Comparison of ENCODE assay signal across 22 mouse cellular contexts in the genomic region with DNA sequence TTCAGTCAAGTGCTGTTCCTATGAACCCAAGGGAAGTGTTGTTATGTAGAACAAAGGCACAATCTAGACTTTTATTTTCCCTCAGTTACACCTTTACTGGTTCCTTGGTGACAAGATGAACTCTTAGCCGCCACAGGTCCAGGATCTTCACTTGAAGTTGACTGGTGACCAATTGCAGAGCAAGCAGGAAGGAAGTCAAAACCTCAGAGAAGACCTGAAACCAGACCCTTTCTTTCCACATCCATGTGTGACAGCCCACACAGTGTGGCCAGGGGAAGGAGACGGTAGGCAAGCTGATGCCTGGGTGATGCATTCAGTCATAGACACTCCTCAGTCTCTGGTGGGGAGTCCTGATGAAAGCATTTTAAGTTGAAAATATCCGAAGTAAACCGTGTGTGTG.
DNase-seq lines count a peak whose midpoint lies in the region; ATAC-seq lines count a peak whose summit lies in the region.
"Had no signal": no experiment of that assay in that cellular context is flagged by ENCODE, and none has a peak within 500 bp of the region (broad histone marks: within the 10 kb centered on the region; RNA-seq: fewer than 3 reads in every experiment).

No protein-coding gene starts in this region.

- ATAC-seq in granulocyte monocyte progenitor cell, adult 5-6 weeks (replicated peaks; ENCODE audit: poor library complexity, severe bottlenecking) = peak; percentile 99
- ATAC-seq: forebrain, embryonic 16.5 days; hindbrain, postnatal 0 days; midbrain, embryonic 16.5 days had no signal

- peak; percentile 59 for DNase-seq in CD4-positive helper T cell, adult 2 months (ENCODE audit: low read depth, low spot score)
- peak; percentile 7 to 9 for DNase-seq in CD8-positive naive resting alpha-beta T cell, adult 2 months (ENCODE audit: low read depth in 2 of 2, low spot score in 2 of 2)
- DNase-seq in naive thymus-derived CD4-positive, alpha-beta T cell, adult 2 months (ENCODE audit: low read depth) = peak; percentile 59
- no peak for DNase-seq in testis, postnatal 10 days (ENCODE audit: low spot score)
- no peak for DNase-seq in layer of hippocampus, adult 9-11 months
- DNase-seq in cerebellum, adult 11-12 months = no peak
- no peak for DNase-seq in adrenal gland, adult (ENCODE audit: inconsistent age in 2 of 2, low spot score in 1 of 2)
- DNase-seq: adrenal gland, postnatal 36 days; cerebellum, adult 11 months; cerebellum, postnatal 36 days; gastrocnemius, postnatal 14 days; heart, postnatal 36 days; kidney, adult 18-20 months; left cerebral cortex, postnatal 4 days; lung, embryonic 14.5 days; lung, postnatal 36 days; right cerebral cortex, postnatal 14 days; thymus, postnatal 14 days had no signal

Comparison
In these comparisons a context has a peak if more than half of its experiments do, and no peak if none do; other contexts are left out.
1. DNase-seq: peak in CD4-positive helper T cell, adult 2 months (single experiment), CD8-positive naive resting alpha-beta T cell, adult 2 months (2 of 2) and naive thymus-derived CD4-positive, alpha-beta T cell, adult 2 months (single experiment); none in testis, postnatal 10 days (single experiment), layer of hippocampus, adult 9-11 months (single experiment), cerebellum, adult 11-12 months (single experiment) and adrenal gland, adult (0 of 2).